Mouse (Mus musculus) kidney, postnatal 10 days (tissue): Measurements from ENCODE around the gene Grik4.

Experiments
- DNase-seq: peaks from one replicate; pipeline ENCODE4 v3.0.0; 2021; ENCODE audit warnings: mixed read lengths

Gene Grik4

GRCm38 (mm10) chr9:42858998-42859690 lies 85.1 kb downstream of the Grik4 start:
- DNase-seq, result no peak

DNA sequence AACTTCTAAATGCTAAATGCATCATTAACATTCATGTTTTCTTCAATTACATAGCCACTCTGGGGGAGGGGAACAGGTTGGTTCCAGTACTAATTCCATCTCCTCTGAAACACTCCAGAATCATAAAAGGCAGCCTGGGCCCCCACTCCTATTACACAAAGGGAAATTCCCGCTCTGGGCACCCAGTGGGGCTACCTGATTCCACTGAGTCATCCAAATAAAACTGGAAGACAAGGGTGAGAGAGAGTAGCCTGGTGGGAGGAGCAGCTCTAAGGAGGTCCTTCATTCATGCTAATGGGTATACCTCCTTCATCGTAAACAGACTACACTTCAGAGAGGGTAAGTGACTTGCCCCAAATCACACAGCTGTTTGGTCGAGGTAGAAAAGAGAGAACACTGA lies 85.7 kb downstream of the Grik4 start:
- no peak for DNase-seq

DNA sequence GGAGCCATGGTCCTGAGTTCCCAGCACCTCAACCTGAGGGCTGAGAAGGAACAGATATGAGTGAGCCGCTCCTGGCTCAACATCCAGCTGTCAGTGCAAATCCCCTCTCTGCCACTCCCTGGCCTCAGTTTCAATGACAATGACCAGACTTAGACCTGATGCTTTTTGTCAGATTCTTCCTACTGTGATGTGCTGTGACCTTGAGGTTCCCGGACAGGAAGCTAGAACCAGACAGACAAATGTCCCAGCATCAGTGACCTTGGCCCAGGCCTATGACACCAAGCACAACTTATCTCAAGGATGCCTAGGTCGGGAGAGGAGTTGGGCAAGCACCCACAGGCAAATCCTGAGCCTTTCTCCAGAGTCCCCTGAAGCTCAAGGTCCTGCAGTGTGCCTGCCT lies 86.5 kb downstream of the Grik4 start:
- no peak for DNase-seq

- no peak for DNase-seq
Measured at GRCm38 (mm10) chr9:42853077-42853476, 91.2 kb downstream of the Grik4 start.

DNA sequence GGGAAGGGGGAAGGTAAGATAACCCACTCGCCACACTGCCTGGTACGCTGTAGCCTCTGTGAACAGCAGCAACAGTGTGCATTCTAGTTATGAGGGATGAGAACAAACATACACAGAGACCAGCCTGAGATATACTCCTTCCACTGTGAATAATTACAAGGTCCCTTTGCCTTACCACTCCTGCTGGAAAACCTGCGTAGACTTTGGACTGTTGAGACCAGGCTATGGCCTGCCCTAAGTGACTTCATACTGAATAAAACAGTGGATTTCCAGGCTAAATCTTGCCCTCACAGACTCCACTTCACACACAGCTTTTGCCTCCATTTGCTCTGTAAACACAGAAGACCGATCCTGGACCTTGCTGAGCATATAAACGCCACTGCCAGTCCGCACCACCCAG lies 94.2 kb downstream of the Grik4 start:
- no peak for DNase-seq

- no peak for DNase-seq
Measured at GRCm38 (mm10) chr9:42848061-42848460, 96.2 kb downstream of the Grik4 start.

- DNase-seq, result no peak
Measured at GRCm38 (mm10) chr9:42846676-42847425, 97.4 kb downstream of the Grik4 start.

GRCm38 (mm10) chr9:42846139-42846538 lies 98.2 kb downstream of the Grik4 start:
- DNase-seq, result no peak

- no peak for DNase-seq
Measured at GRCm38 (mm10) chr9:42844301-42844700, 100.0 kb downstream of the Grik4 start.

DNA sequence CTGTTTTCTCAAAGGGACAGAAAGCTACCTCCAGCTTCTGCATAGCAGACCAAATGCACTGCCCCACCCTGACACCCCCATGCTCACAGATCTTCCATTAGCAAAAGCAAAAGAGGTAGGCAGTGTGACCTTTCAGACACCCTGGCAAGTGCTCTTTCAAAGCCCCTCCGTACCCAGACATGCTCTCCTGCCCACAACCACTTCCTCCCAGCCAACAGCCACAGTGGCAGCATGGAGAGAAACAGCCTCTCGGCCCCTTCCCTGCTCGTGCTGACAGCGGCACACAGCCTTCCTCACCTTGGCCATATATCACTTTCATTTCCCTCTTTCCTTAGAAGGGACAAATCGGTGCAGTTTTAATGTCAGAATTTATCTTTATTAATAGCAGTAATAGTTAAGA lies 106.0 kb downstream of the Grik4 start:
- DNase-seq, result no peak

DNA sequence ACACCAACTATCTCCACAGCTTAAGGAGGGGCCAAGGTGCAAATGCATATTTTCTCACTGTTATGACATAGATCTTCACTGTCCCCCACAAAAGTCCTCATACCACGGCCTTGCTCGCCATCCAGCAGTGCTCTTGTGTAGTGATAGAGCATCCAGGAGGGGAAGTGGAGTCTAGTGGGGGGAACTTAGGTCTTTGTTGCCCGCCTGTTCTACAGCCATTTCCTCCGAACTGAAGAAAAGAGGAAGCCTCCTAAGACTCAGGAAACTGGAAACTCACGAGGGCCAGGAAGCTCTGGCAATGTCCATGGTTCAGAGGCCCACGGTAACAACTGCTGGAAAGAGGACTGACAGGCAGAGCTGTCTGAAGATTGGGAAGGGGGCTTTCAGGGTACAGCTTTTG lies 106.8 kb downstream of the Grik4 start:
- no peak for DNase-seq

GRCm38 (mm10) chr9:42831558-42831957 lies 112.7 kb downstream of the Grik4 start:
- DNase-seq, result no peak

- DNase-seq, result peak; percentile 66
Measured at GRCm38 (mm10) chr9:42819247-42819646, 125.0 kb downstream of the Grik4 start.

- no peak for DNase-seq
Measured at GRCm38 (mm10) chr9:42816815-42817214, 127.5 kb downstream of the Grik4 start.

GRCm38 (mm10) chr9:42809146-42809545 lies 135.1 kb downstream of the Grik4 start:
- no peak for DNase-seq

DNA sequence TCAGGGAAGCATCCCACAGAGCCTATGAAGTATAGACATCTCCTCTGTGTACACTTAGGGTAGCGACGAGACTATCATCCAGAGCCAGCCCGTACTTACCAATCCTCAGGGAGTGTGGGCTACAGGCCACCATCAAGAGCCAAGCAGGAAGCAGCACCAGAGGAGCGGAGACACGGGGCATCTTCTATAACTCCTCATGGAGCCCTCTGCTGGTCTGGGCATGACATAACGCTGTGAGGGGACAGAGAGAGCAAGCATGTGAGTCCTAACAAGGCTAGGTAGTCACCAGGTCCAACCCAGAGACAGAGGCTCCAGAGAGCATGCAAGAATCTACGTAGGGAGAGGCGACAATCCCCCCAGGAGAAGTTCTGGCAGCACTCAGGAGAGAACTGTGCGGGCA lies 135.9 kb downstream of the Grik4 start:
- peak; percentile 45 for DNase-seq

DNA sequence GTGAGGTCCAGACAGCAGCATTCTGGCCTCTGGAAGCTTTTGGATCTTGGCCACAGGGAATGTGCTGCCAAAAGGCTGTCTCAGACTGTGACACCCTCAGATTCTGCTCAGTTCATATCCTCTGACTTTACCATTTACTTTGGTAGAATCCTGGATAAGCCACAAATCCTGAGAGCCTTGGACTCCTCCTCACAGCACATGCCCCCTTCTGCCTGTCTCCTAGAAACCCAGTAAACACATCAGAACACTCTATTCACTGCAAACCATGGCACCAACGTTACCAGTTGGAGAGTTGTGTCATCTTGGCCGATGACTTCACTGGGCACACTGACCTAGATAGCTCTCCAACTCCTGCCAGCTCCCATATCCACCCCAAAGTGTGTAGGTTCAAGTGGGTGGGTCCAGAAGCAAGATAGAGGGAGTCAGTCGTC lies 141.2 kb downstream of the Grik4 start:
- DNase-seq, result peak; percentile 34

DNA sequence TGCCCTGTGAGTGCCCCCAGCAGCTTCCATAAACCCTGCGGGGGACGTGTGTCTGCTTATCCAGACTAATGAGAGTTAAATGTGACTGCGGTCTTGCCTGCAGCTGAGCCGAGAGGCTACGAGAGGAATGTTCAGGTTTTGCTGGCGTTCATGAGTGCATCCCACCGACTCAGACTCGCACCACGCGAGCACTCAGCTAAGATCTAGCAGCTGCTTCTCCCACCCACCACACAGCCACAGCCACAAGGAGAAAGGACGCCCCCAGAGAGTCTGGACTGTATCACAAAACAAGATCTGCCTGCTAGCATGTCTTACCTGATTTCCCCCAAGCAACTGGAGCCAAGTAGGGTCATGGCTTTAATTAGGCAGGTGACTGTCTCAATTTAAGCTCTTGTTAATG lies 142.4 kb downstream of the Grik4 start:
- DNase-seq, result no peak

- no peak for DNase-seq
Measured at GRCm38 (mm10) chr9:42800138-42800537, 144.2 kb downstream of the Grik4 start.

DNA sequence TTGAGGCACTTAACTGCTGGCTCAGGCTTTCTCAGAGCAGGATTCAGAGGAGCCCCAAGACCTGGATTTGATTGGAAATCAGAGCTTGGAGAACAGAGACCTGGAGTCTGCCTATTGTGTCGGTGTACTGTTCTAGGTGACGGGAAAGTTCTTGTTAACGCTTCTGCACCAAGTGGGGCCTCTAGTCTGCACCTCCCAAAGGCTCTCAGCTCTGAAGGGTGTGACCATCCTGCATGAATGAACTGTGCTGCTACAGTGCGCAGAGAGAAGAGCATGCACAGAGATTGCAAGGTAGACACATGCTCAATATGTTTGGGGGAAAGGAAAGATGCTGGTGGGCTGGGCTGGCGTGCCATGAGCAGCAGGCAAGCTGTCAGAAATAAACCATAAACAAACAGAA lies 144.6 kb downstream of the Grik4 start:
- DNase-seq, result no peak

- DNase-seq, result peak; percentile 67
Measured at GRCm38 (mm10) chr9:42799242-42799641, 145.1 kb downstream of the Grik4 start.

DNA sequence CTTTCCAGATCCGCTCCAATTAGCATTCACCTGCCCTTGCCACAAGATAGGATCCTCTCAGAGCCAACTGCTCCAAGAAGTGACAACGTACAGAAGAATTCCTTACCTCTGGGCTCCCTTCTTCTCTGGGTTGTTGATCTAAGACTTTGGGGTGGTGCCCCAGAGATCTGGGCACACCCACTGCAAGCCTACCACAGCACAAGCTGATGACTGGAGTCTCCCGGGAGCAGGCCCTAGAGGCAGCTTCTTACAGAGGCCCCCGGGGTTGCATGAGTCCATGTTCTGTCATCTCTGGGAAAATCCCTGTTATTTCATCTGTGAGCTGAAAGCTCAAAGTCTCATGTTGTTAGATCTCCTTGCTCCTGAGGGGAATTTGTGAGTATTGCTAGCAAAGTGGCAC lies 146.0 kb downstream of the Grik4 start:
- DNase-seq, result no peak

GRCm38 (mm10) chr9:42797276-42797675 lies 147.0 kb downstream of the Grik4 start:
- DNase-seq, result no peak

DNA sequence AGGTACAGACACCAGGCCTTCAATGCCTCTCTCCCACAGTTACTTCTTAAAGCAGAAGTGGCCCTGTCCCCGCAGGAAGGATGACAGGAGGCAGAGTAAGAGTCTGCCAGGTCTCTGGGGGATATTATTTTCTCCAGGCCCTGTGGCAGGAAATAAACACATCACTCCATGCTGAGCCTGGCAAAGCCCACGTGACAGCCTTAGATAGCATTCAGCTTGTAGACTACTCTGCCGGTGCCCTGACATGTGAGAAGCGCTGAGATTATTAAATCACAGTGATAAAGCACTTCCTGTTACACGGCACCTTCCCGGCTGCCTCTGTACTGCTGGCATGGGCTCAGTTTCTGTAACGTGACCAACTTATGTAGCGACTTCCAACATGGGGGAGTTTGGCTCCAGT lies 148.4 kb downstream of the Grik4 start:
- DNase-seq, result peak; percentile 34

DNA sequence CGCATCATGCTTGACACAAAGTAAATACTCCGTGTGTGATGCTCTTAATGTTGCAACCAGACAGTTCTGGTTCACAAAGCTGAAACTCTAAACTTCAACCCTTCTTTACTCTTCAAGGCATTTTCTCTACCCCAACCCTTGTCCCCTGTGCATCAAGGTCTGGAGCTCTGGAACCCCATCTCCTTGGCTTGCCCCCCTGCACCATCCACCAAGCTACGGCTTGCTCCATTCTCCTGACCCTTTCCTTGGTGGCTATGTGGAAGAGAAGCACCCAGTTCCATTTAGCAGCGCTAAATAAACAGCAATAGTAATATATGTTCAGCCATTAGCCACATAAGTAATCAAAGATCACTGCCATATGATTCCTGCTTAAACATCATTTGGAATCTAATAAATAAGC lies 150.3 kb downstream of the Grik4 start:
- no peak for DNase-seq
